Mouse (Mus musculus) embryonic facial prominence, embryonic 11.5 days (tissue): ENCODE results near the gene Sall4. TPM values are rescaled to one million over a fixed set of nuclear protein-coding genes. Genes with fewer than 3 reads are reported as not detected.

Source experiments
- ATAC-seq: fragments of 200-750 bp; cut with Nextera tagmentation; replicated peaks from 2 replicates; pipeline ENCODE4 v1.8.0; 2017; ENCODE audit warnings: low read depth; ENCODE audit not compliant: insufficient number of reproducible peaks, low FRiP score, low TSS enrichment
- DNase-seq: peaks from one replicate; pipeline ENCODE4 v3.0.0-alpha.2; 2015; ENCODE audit warnings: low spot score
- H3K27ac ChIP-seq: fragments of 300-500 bp; sonication (generic); replicated peaks from 2 replicates; pipeline ENCODE4 v1.5.1; 2014; ENCODE audit warnings: mild to moderate bottlenecking, low read depth, low read length, control low read depth
- H3K27me3 ChIP-seq: fragments of 300-500 bp; sonication (generic); 2 replicates; pipeline ENCODE4 v1.6.1; 2014; ENCODE audit warnings: mild to moderate bottlenecking, low read length, moderate library complexity, mixed read lengths; ENCODE audit not compliant: control insufficient read depth, insufficient read depth
- H3K36me3 ChIP-seq: fragments of 300-500 bp; sonication (generic); replicated peaks from 2 replicates; pipeline ENCODE4 v1.6.1; 2014; ENCODE audit warnings: low read depth, mild to moderate bottlenecking, low read length, moderate library complexity, mixed read lengths; ENCODE audit not compliant: control insufficient read depth, insufficient read depth
- H3K4me1 ChIP-seq: fragments of 300-500 bp; sonication (generic); 2 replicates; pipeline ENCODE4 v1.6.1; 2014; ENCODE audit warnings: low read length, mixed read lengths; ENCODE audit not compliant: control insufficient read depth, insufficient read depth
- H3K4me2 ChIP-seq: fragments of 300-500 bp; sonication (generic); 2 replicates; pipeline ENCODE4 v1.6.1; 2014; ENCODE audit warnings: low read depth, mild to moderate bottlenecking, control low read depth, low read length, moderate library complexity
- H3K4me3 ChIP-seq: fragments of 300-500 bp; sonication (generic); 2 replicates; pipeline ENCODE4 v1.5.1; 2014; ENCODE audit warnings: low read depth, low read length, control low read depth
- H3K9ac ChIP-seq: fragments of 300-500 bp; sonication (generic); replicated peaks from 2 replicates; pipeline ENCODE4 v1.6.1; 2014; ENCODE audit warnings: mild to moderate bottlenecking, control low read depth, low read length
- H3K9me3 ChIP-seq: fragments of 300-500 bp; sonication (generic); replicated peaks from 2 replicates; pipeline ENCODE4 v1.6.1; 2016; ENCODE audit warnings: mild to moderate bottlenecking, low read length, inconsistent platforms, mixed read lengths; ENCODE audit not compliant: control insufficient read depth
- WGBS: fragments of 180-500 bp; shearing (Covaris S2); extraction: QIAGEN DNeasy Blood & Tissue Kit; methylation state at CpG from one replicate; pipeline ENCODE4 v1.1.7; 2014; 5-methylcytosine and 5-hydroxymethylcytosine counted together
- polyA plus RNA-seq: library from polyadenylated mRNA; unstranded; fragments of >200 nt; fragmentation: Nextera tagmentation; extraction: Ambion mirVana; gene quantifications from 2 replicates; pipeline ENCODE4 v1.2.1, GENCODE M21; 2014

The Sall4 gene
- polyA plus RNA-seq, 1 experiment from 2014 or later, result 13.3 TPM

GRCm38 (mm10) chr2:168731258-168731657, 36.5 kb downstream of the Sall4 start:
- Histone ChIP-seq H3K27me3 (no peaks in the 10 kb centered on the region), H3K9me3 (no peaks in the 10 kb centered on the region), H3K4me2 (no peak overlapping the region), H3K27ac (no peak overlapping the region), H3K4me3 (no peak overlapping the region), H3K9ac (no peak overlapping the region), H3K4me1 (no peaks in the 10 kb centered on the region; the same call in 1 of the 2 replicates), H3K36me3 (no peaks in the 10 kb centered on the region)
- ATAC-seq, result peak; percentile 66; the same call in 1 of the 2 replicates
- WGBS, result 57% methylated on average over 8 of the region's 8 CpGs
- no peak for DNase-seq

- H3K36me3 ChIP-seq, result no peaks in the 10 kb centered on the region
- H3K4me3 ChIP-seq, result no peak overlapping the region
- no peak overlapping the region for H3K4me2 ChIP-seq
- no peaks in the 10 kb centered on the region for H3K27me3 ChIP-seq
- H3K9ac ChIP-seq, result no peak overlapping the region
- WGBS, result 80% methylated on average over 12 of the region's 12 CpGs
- no peaks in the 10 kb centered on the region for H3K9me3 ChIP-seq
- H3K4me1 ChIP-seq, result no peaks in the 10 kb centered on the region; the same call in 1 of the 2 replicates
- DNase-seq (no peak), ATAC-seq (no peak)
- no peak overlapping the region for H3K27ac ChIP-seq
Observed at GRCm38 (mm10) chr2:168729736-168730135, 38.0 kb downstream of the Sall4 start.

GRCm38 (mm10) chr2:168728045-168728444, 39.7 kb downstream of the Sall4 start:
- Histone ChIP-seq H3K4me1 (no peaks in the 10 kb centered on the region; the same call in 1 of the 2 replicates), H3K4me2 (no peak overlapping the region), H3K9me3 (no peaks in the 10 kb centered on the region), H3K36me3 (no peaks in the 10 kb centered on the region), H3K27me3 (no peaks in the 10 kb centered on the region), H3K27ac (no peak overlapping the region), H3K9ac (no peak overlapping the region), H3K4me3 (no peak overlapping the region)
- ATAC-seq (no peak), DNase-seq (no peak)
- whole genome bisulfite sequencing, result 91% methylated on average over 12 of the region's 12 CpGs

GRCm38 (mm10) chr2:168726007-168726406, 41.7 kb downstream of the Sall4 start:
- 59% methylated on average over 6 of the region's 6 CpGs for WGBS
- Histone ChIP-seq H3K36me3 (no peaks in the 10 kb centered on the region), H3K9ac (no peak overlapping the region), H3K4me2 (no peak overlapping the region), H3K9me3 (no peaks in the 10 kb centered on the region), H3K27ac (no peak overlapping the region), H3K4me3 (no peak overlapping the region), H3K4me1 (no peaks in the 10 kb centered on the region), H3K27me3 (no peaks in the 10 kb centered on the region)
- ATAC-seq, result peak; percentile 79
- peak; percentile 73 for DNase-seq

GRCm38 (mm10) chr2:168721313-168721712, 46.4 kb downstream of the Sall4 start:
- Histone ChIP-seq H3K4me2 (no peak overlapping the region), H3K4me1 (no peaks in the 10 kb centered on the region), H3K36me3 (no peaks in the 10 kb centered on the region), H3K27me3 (no peaks in the 10 kb centered on the region), H3K9ac (no peak overlapping the region), H3K27ac (no peak overlapping the region), H3K4me3 (no peak overlapping the region), H3K9me3 (no peaks in the 10 kb centered on the region)
- WGBS, result 87% methylated on average over 14 of the region's 14 CpGs
- DNase-seq, result no peak
- ATAC-seq, result no peak

- H3K36me3 ChIP-seq, result no peaks in the 10 kb centered on the region
- no peak overlapping the region for H3K27ac ChIP-seq
- H3K27me3 ChIP-seq, result no peaks in the 10 kb centered on the region
- DNase-seq (no peak), ATAC-seq (no peak)
- H3K4me2 ChIP-seq, result no peak overlapping the region
- no peak overlapping the region for H3K4me3 ChIP-seq
- H3K9me3 ChIP-seq, result no peaks in the 10 kb centered on the region
- H3K9ac ChIP-seq, result no peak overlapping the region
- H3K4me1 ChIP-seq, result no peaks in the 10 kb centered on the region
- 59% methylated on average over 4 of the region's 4 CpGs for WGBS
Observed at GRCm38 (mm10) chr2:168719742-168720141, 48.0 kb downstream of the Sall4 start.

- DNase-seq, result no peak
- Histone ChIP-seq H3K36me3 (no peaks in the 10 kb centered on the region), H3K4me3 (no peak overlapping the region), H3K9me3 (no peaks in the 10 kb centered on the region), H3K27me3 (no peaks in the 10 kb centered on the region), H3K4me2 (no peak overlapping the region), H3K4me1 (no peaks in the 10 kb centered on the region), H3K27ac (no peak overlapping the region), H3K9ac (no peak overlapping the region)
- WGBS, result 72% methylated on average over 10 of the region's 10 CpGs
- no peak for ATAC-seq
Observed at GRCm38 (mm10) chr2:168718735-168719134, 49.0 kb downstream of the Sall4 start.

- no peak for DNase-seq
- Histone ChIP-seq H3K4me2 (no peak overlapping the region), H3K27ac (no peak overlapping the region), H3K27me3 (no peaks in the 10 kb centered on the region), H3K9ac (no peak overlapping the region), H3K4me1 (no peaks in the 10 kb centered on the region), H3K36me3 (no peaks in the 10 kb centered on the region), H3K4me3 (no peak overlapping the region), H3K9me3 (no peaks in the 10 kb centered on the region)
- ATAC-seq, result no peak
- WGBS, result 91% methylated on average over 2 of the region's 2 CpGs
Observed at GRCm38 (mm10) chr2:168718267-168718666, 49.5 kb downstream of the Sall4 start.
